Mouse (Mus musculus): ENCODE measurements around the gene Itpr2.

Itpr2 gene

GRCm38 (mm10) chr6:146110832-146111741 is 390.9 kb downstream of the Itpr2 start:
- DNase-seq (ENCODE audit: low read depth, low spot score) = no peak

- DNase-seq (ENCODE audit: low read depth, low spot score) = no peak
Observed at GRCm38 (mm10) chr6:146110425-146110824, 391.6 kb downstream of the Itpr2 start.

- DNase-seq (ENCODE audit: low read depth, low spot score) = no peak
Observed at GRCm38 (mm10) chr6:146108695-146109094, 393.3 kb downstream of the Itpr2 start.

GRCm38 (mm10) chr6:146107117-146107832 is 394.7 kb downstream of the Itpr2 start:
- DNase-seq (ENCODE audit: low read depth, low spot score) = no peak

GRCm38 (mm10) chr6:146083056-146083961 is 418.7 kb downstream of the Itpr2 start:
- DNase-seq (ENCODE audit: low read depth, low spot score) = no peak

GRCm38 (mm10) chr6:146082476-146082875 is 419.5 kb downstream of the Itpr2 start:
- no peak for DNase-seq (ENCODE audit: low read depth, low spot score)

- DNase-seq (ENCODE audit: low read depth, low spot score) = no peak
Observed at GRCm38 (mm10) chr6:146081578-146081977, 420.4 kb downstream of the Itpr2 start.

- no peak for DNase-seq (ENCODE audit: low read depth, low spot score)
Observed at GRCm38 (mm10) chr6:146080546-146081512, 421.2 kb downstream of the Itpr2 start.

GRCm38 (mm10) chr6:146079734-146080443 is 422.1 kb downstream of the Itpr2 start:
- no peak for DNase-seq (ENCODE audit: low read depth, low spot score)

- DNase-seq (ENCODE audit: low read depth, low spot score) = peak; percentile 55
Observed at GRCm38 (mm10) chr6:146079261-146079660, 422.8 kb downstream of the Itpr2 start.

- DNase-seq (ENCODE audit: low read depth, low spot score) = no peak
Observed at GRCm38 (mm10) chr6:146078136-146078535, 423.9 kb downstream of the Itpr2 start.

GRCm38 (mm10) chr6:146077124-146077889 is 424.7 kb downstream of the Itpr2 start:
- no peak for DNase-seq (ENCODE audit: low read depth, low spot score)

- no peak for DNase-seq (ENCODE audit: low read depth, low spot score)
Observed at GRCm38 (mm10) chr6:146072842-146073241, 429.2 kb downstream of the Itpr2 start.

- no peak for DNase-seq (ENCODE audit: low read depth, low spot score)
Observed at GRCm38 (mm10) chr6:146071883-146072282, 430.1 kb downstream of the Itpr2 start.

Data from embryo, embryonic 11.5 days (tissue).